Mouse (Mus musculus) hindbrain, embryonic 13.5 days (tissue): ENCODE results near the gene Nub1. TPM values are rescaled to one million over a fixed set of nuclear protein-coding genes. Genes with fewer than 3 reads are reported as not detected.
"Not testable (repeated sequence)": the region's sequence is repeated elsewhere in the genome, so short reads cannot be mapped to it uniquely, and the experiment has no call there.

ENCODE experiments used
- ATAC-seq: fragments of 200-750 bp; cut with Nextera tagmentation; 2 replicates; pipeline ENCODE4 v1.8.0; 2017; ENCODE audit warnings: moderate TSS enrichment; ENCODE audit not compliant: low FRiP score
- H3K27ac ChIP-seq: fragments of 300-500 bp; sonication (generic); 2 replicates; pipeline ENCODE4 v1.5.1; 2015; ENCODE audit warnings: inconsistent platforms, mild to moderate bottlenecking, moderate library complexity
- H3K27me3 ChIP-seq: fragments of 300-500 bp; sonication (generic); 2 replicates; pipeline ENCODE4 v1.6.1; 2015; ENCODE audit warnings: mild to moderate bottlenecking, inconsistent platforms
- H3K36me3 ChIP-seq: fragments of 300-500 bp; sonication (generic); 2 replicates; pipeline ENCODE4 v1.6.1; 2015; ENCODE audit warnings: mild to moderate bottlenecking, inconsistent platforms
- H3K4me1 ChIP-seq: fragments of 300-500 bp; sonication (generic); replicated peaks from 2 replicates; pipeline ENCODE4 v1.6.1; 2015; ENCODE audit warnings: inconsistent platforms
- H3K4me2 ChIP-seq: fragments of 300-500 bp; sonication (generic); 2 replicates; pipeline ENCODE4 v1.6.1; 2015; ENCODE audit warnings: inconsistent platforms, mild to moderate bottlenecking, moderate library complexity
- H3K4me3 ChIP-seq: fragments of 300-500 bp; sonication (generic); 2 replicates; pipeline ENCODE4 v1.5.1; 2015; ENCODE audit warnings: mild to moderate bottlenecking, inconsistent platforms
- H3K9ac ChIP-seq: fragments of 300-500 bp; sonication (generic); 2 replicates; pipeline ENCODE4 v1.6.1; 2015; ENCODE audit warnings: mild to moderate bottlenecking, inconsistent platforms
- H3K9me3 ChIP-seq: fragments of 300-500 bp; sonication (generic); 2 replicates; pipeline ENCODE4 v1.6.1; 2016; ENCODE audit warnings: inconsistent platforms
- WGBS: fragments of 180-500 bp; shearing (Covaris S2); methylation state at CpG from one replicate; pipeline ENCODE4 v1.1.7; 2015; 5-methylcytosine and 5-hydroxymethylcytosine counted together
- polyA plus RNA-seq: library from polyadenylated mRNA; unstranded; fragments of >200 nt; fragmentation: Nextera tagmentation; extraction: Ambion mirVana; gene quantifications from 2 replicates; pipeline ENCODE4 v1.2.1, GENCODE M21; 2015

Nub1 gene
- polyA plus RNA-seq, 1 experiment from 2014 or later, result 45.5 TPM

- WGBS, result 85% methylated on average over 3 of the region's 4 CpGs
- H3K4me3 ChIP-seq, result no peak overlapping the region
- H3K27ac ChIP-seq, result no peak overlapping the region
- H3K4me1 ChIP-seq, result no peaks in the 10 kb centered on the region
- H3K4me2 ChIP-seq, result no peak overlapping the region
- 0 out of 2 replicates have a peak, but pooled peaks cover 4% of the 10 kb centered on the region for H3K27me3 ChIP-seq
- no peaks in the 10 kb centered on the region for H3K36me3 ChIP-seq
- no peaks in the 10 kb centered on the region for H3K9me3 ChIP-seq
- ATAC-seq, result no peak
- H3K9ac ChIP-seq, result no peak overlapping the region
These were observed 25.5 kb upstream of the Nub1 start for GRCm38 (mm10) chr5:24659708-24660423.

GRCm38 (mm10) chr5:24661457-24661856 is 23.9 kb upstream of the Nub1 start:
- no peaks in the 10 kb centered on the region for H3K36me3 ChIP-seq
- no peaks in the 10 kb centered on the region for H3K27me3 ChIP-seq
- no peak for ATAC-seq
- H3K4me1 ChIP-seq, result no peaks in the 10 kb centered on the region
- H3K4me3 ChIP-seq, result no peak overlapping the region
- no peak overlapping the region for H3K4me2 ChIP-seq
- 86% methylated on average over 6 of the region's 6 CpGs for WGBS
- H3K9ac ChIP-seq, result no peak overlapping the region
- no peak overlapping the region for H3K27ac ChIP-seq
- H3K9me3 ChIP-seq, result 0 out of 2 replicates have a peak, but pooled peaks cover 7% of the 10 kb centered on the region

- H3K4me3 ChIP-seq, result no peak overlapping the region
- no peak overlapping the region for H3K4me2 ChIP-seq
- H3K27ac ChIP-seq, result no peak overlapping the region
- no peaks in the 10 kb centered on the region for H3K4me1 ChIP-seq
- H3K36me3 ChIP-seq, result no peaks in the 10 kb centered on the region
- peak; percentile 61 for ATAC-seq
- H3K9ac ChIP-seq, result no peak overlapping the region
- 37% methylated on average over 4 of the region's 4 CpGs for WGBS
- peaks cover 7% of the 10 kb centered on the region; the same call in 1 of the 2 replicates for H3K9me3 ChIP-seq
- 0 out of 2 replicates have a peak, but pooled peaks cover 4% of the 10 kb centered on the region for H3K27me3 ChIP-seq
These were observed 11.1 kb upstream of the Nub1 start for GRCm38 (mm10) chr5:24674238-24674637.

GRCm38 (mm10) chr5:24681436-24681835 is 3.9 kb upstream of the Nub1 start:
- Histone ChIP-seq H3K36me3 (no peaks in the 10 kb centered on the region), H3K4me2 (no peak overlapping the region), H3K4me3 (no peak overlapping the region), H3K9me3 (peaks cover 8% of the 10 kb centered on the region; the same call in 1 of the 2 replicates), H3K27me3 (no peaks in the 10 kb centered on the region), H3K27ac (no peak overlapping the region), H3K9ac (no peak overlapping the region), H3K4me1 (peaks cover 6% of the 10 kb centered on the region)
- WGBS, result 63% methylated on average over 1 of the region's 1 CpGs
- no peak for ATAC-seq

GRCm38 (mm10) chr5:24684578-24685365 is 560 bp upstream of the Nub1 start:
- Histone ChIP-seq H3K9me3 (no peaks in the 10 kb centered on the region), H3K4me2 (peak overlapping the region; percentile 62), H3K27me3 (no peaks in the 10 kb centered on the region), H3K27ac (peak overlapping the region; percentile 94), H3K9ac (peak overlapping the region; percentile 66), H3K36me3 (peaks cover 5% of the 10 kb centered on the region), H3K4me3 (peak overlapping the region; percentile 82), H3K4me1 (peaks cover 21% of the 10 kb centered on the region)
- whole genome bisulfite sequencing, result 20% methylated on average over 16 of the region's 16 CpGs
- ATAC-seq, result peak; percentile 61

- under 1% methylated on average over 15 of the region's 15 CpGs for WGBS
- ATAC-seq, result peak; percentile 3
- H3K27ac ChIP-seq, result peak overlapping the region; percentile 94
These were observed 844 bp downstream of the Nub1 start for GRCm38 (mm10) chr5:24686176-24686575.

GRCm38 (mm10) chr5:24686671-24687420 is 1.5 kb downstream of the Nub1 start:
- H3K27ac ChIP-seq, H3K9me3 ChIP-seq, ATAC-seq, H3K27me3 ChIP-seq: not testable (repeated sequence)
- 81% methylated on average over 16 of the region's 16 CpGs for WGBS
- peak overlapping the region; percentile 62 for H3K4me2 ChIP-seq
- H3K9ac ChIP-seq, result peak overlapping the region; percentile 91
- H3K4me1 ChIP-seq, result peaks cover 21% of the 10 kb centered on the region
- H3K36me3 ChIP-seq, result peaks cover 25% of the 10 kb centered on the region
- H3K4me3 ChIP-seq, result peak overlapping the region; percentile 82

More at GRCm38 (mm10) chr5:24686176-24686575, 844 bp downstream of the Nub1 start:
- Histone ChIP-seq H3K9me3 (no peaks in the 10 kb centered on the region), H3K36me3 (peaks cover 19% of the 10 kb centered on the region), H3K9ac (peak overlapping the region; percentile 91), H3K4me1 (peaks cover 21% of the 10 kb centered on the region), H3K27me3 (no peaks in the 10 kb centered on the region), H3K4me3 (peak overlapping the region; percentile 82), H3K4me2 (peak overlapping the region; percentile 62)

GRCm38 (mm10) chr5:24687696-24688095 is 2.4 kb downstream of the Nub1 start:
- peaks cover 21% of the 10 kb centered on the region for H3K4me1 ChIP-seq
- no peak overlapping the region for H3K4me3 ChIP-seq
- no peak overlapping the region for H3K27ac ChIP-seq
- H3K27me3 ChIP-seq, result no peaks in the 10 kb centered on the region
- H3K4me2 ChIP-seq, result no peak overlapping the region
- no peak for ATAC-seq
- no peak overlapping the region for H3K9ac ChIP-seq
- 84% methylated on average over 1 of the region's 1 CpGs for WGBS
- no peaks in the 10 kb centered on the region for H3K9me3 ChIP-seq
- H3K36me3 ChIP-seq, result peaks cover 34% of the 10 kb centered on the region

- no peak overlapping the region for H3K4me3 ChIP-seq
- peaks cover 96% of the 10 kb centered on the region for H3K36me3 ChIP-seq
- 83% methylated on average over 3 of the region's 3 CpGs for WGBS
- H3K9me3 ChIP-seq, result no peaks in the 10 kb centered on the region
- no peaks in the 10 kb centered on the region for H3K27me3 ChIP-seq
- no peak overlapping the region for H3K9ac ChIP-seq
- H3K4me2 ChIP-seq, result no peak overlapping the region
- H3K4me1 ChIP-seq, result no peaks in the 10 kb centered on the region
- no peak for ATAC-seq
- H3K27ac ChIP-seq, result no peak overlapping the region
These were observed 11.4 kb downstream of the Nub1 start for GRCm38 (mm10) chr5:24696704-24697103.

- H3K27ac ChIP-seq, result peak overlapping the region; percentile 26; the same call in 1 of the 2 replicates
- no peak overlapping the region for H3K9ac ChIP-seq
- ATAC-seq, result no peak
- H3K4me2 ChIP-seq, result no peak overlapping the region
- WGBS, result 91% methylated on average over 3 of the region's 3 CpGs
- no peaks in the 10 kb centered on the region for H3K4me1 ChIP-seq
- H3K4me3 ChIP-seq, result no peak overlapping the region
- peaks cover 96% of the 10 kb centered on the region for H3K36me3 ChIP-seq
- H3K9me3 ChIP-seq, result no peaks in the 10 kb centered on the region
- no peaks in the 10 kb centered on the region for H3K27me3 ChIP-seq
These were observed 15.9 kb downstream of the Nub1 start for GRCm38 (mm10) chr5:24701271-24701670.

GRCm38 (mm10) chr5:24704615-24705014 is 19.3 kb downstream of the Nub1 start:
- no peaks in the 10 kb centered on the region for H3K9me3 ChIP-seq
- no peak overlapping the region for H3K4me2 ChIP-seq
- ATAC-seq, result no peak
- H3K27me3 ChIP-seq, result no peaks in the 10 kb centered on the region
- no peak overlapping the region for H3K27ac ChIP-seq
- peaks cover 98% of the 10 kb centered on the region for H3K36me3 ChIP-seq
- no peak overlapping the region for H3K4me3 ChIP-seq
- H3K4me1 ChIP-seq, result no peaks in the 10 kb centered on the region
- no peak overlapping the region for H3K9ac ChIP-seq
- WGBS, result 93% methylated on average over 8 of the region's 8 CpGs

GRCm38 (mm10) chr5:24709962-24710361 is 24.6 kb downstream of the Nub1 start:
- H3K36me3 ChIP-seq, result peaks cover 72% of the 10 kb centered on the region

More at GRCm38 (mm10) chr5:24709962-24710361, 24.6 kb downstream of the Nub1 start:
- Histone ChIP-seq H3K4me1 (peaks cover 5% of the 10 kb centered on the region; the same call in 1 of the 2 replicates), H3K4me2 (no peak overlapping the region), H3K4me3 (no peak overlapping the region), H3K9me3 (peaks cover 9% of the 10 kb centered on the region; the same call in 1 of the 2 replicates), H3K27me3 (no peaks in the 10 kb centered on the region), H3K27ac (0 out of 2 replicates have a peak overlapping the region, but pooled peaks have one; percentile 35), H3K9ac (no peak overlapping the region)
- WGBS, result 54% methylated on average over 2 of the region's 2 CpGs
- no peak for ATAC-seq
